In genomic region chr8:71368366-71368765, GRCm38 (mm10) we compare ENCODE assay signal across 8 mouse cellular contexts. TPM values are rescaled to one million over a fixed set of nuclear protein-coding genes. Genes with fewer than 3 reads are reported as not detected.
A peak's percentile ranks its signal among the peaks of the same experiment; 100 is the strongest.
DNase-seq lines count a peak whose midpoint lies in the region; ATAC-seq and TF ChIP-seq lines count a peak whose summit lies in the region.

No protein-coding gene starts in this region.

- TF ChIP-seq POLR2A in bone marrow macrophage, adult 2 months (IDR thresholded peaks at IDR 0.05; ENCODE audit: borderline replicate concordance, low read depth, low read length), result no peak

- no peak for ATAC-seq in intestine, embryonic 16.5 days
- no peak for ATAC-seq in intestine, postnatal 0 days
- no peak for ATAC-seq in liver, postnatal 0 days
- no peak for ATAC-seq in frontal cortex, adult (ENCODE audit: low TSS enrichment)

- H3K4me2 ChIP-seq in intestine, embryonic 16.5 days (ENCODE audit: low read depth, low read length), result no peak overlapping the region
- no peak overlapping the region for H3K4me2 ChIP-seq in intestine, postnatal 0 days (replicated peaks; ENCODE audit: low read depth)
- peak overlapping the region; percentile 83; the same call in 1 of the 2 replicates for H3K4me2 ChIP-seq in liver, postnatal 0 days (ENCODE audit: low read depth, low read length)

- no peak overlapping the region for H3K9ac ChIP-seq in intestine, embryonic 16.5 days (ENCODE audit: low read depth, low read length)
- H3K9ac ChIP-seq in intestine, postnatal 0 days (ENCODE audit: low read depth, low read length), result no peak overlapping the region
- H3K9ac ChIP-seq in liver, postnatal 0 days (replicated peaks), result no peak overlapping the region

- no peaks in the 10 kb centered on the region for H3K27me3 ChIP-seq in intestine, embryonic 16.5 days (replicated peaks; ENCODE audit: control insufficient read depth, insufficient read depth, low read length)
- no peaks in the 10 kb centered on the region for H3K27me3 ChIP-seq in intestine, postnatal 0 days (replicated peaks; ENCODE audit: control insufficient read depth, insufficient read depth, low read length)
- no peaks in the 10 kb centered on the region for H3K27me3 ChIP-seq in liver, postnatal 0 days (ENCODE audit: insufficient read depth, low read length)

- H3K9me3 ChIP-seq in intestine, embryonic 16.5 days (ENCODE audit: control insufficient read depth, low read length), result no peaks in the 10 kb centered on the region
- no peaks in the 10 kb centered on the region for H3K9me3 ChIP-seq in intestine, postnatal 0 days (ENCODE audit: control insufficient read depth)
- H3K9me3 ChIP-seq in liver, postnatal 0 days (ENCODE audit: low read length), result no peaks in the 10 kb centered on the region

- peaks cover 12% of the 10 kb centered on the region; the same call in 1 of the 2 replicates for H3K36me3 ChIP-seq in intestine, embryonic 16.5 days (ENCODE audit: control insufficient read depth, insufficient read depth, low read length)
- H3K36me3 ChIP-seq in intestine, postnatal 0 days (ENCODE audit: control insufficient read depth, insufficient read depth), result peaks cover 21% of the 10 kb centered on the region; the same call in 1 of the 2 replicates
- peaks cover 23% of the 10 kb centered on the region for H3K36me3 ChIP-seq in liver, postnatal 0 days (replicated peaks; ENCODE audit: insufficient read depth, low read length)

- no peak overlapping the region; the same call in 1 of the 2 replicates for H3K27ac ChIP-seq in intestine, embryonic 16.5 days (ENCODE audit: low read length)
- H3K27ac ChIP-seq in intestine, postnatal 0 days (ENCODE audit: low read depth, low read length), result no peak overlapping the region
- peak overlapping the region; percentile 97 for H3K27ac ChIP-seq in bone marrow macrophage, adult 2 months (ENCODE audit: insufficient read depth, low read depth, low read length)
- peak overlapping the region; percentile 90; the same call in 1 of the 2 replicates for H3K27ac ChIP-seq in liver, postnatal 0 days (ENCODE audit: low read depth)

- H3K4me1 ChIP-seq in intestine, embryonic 16.5 days (ENCODE audit: control insufficient read depth, insufficient read depth, low read length), result peaks cover 19% of the 10 kb centered on the region
- no peaks in the 10 kb centered on the region for H3K4me1 ChIP-seq in intestine, postnatal 0 days (replicated peaks; ENCODE audit: control insufficient read depth, insufficient read depth, low read length)
- peaks cover 36% of the 10 kb centered on the region for H3K4me1 ChIP-seq in bone marrow macrophage, adult 2 months (ENCODE audit: control insufficient read depth, insufficient read depth, low read length)
- H3K4me1 ChIP-seq in liver, postnatal 0 days (ENCODE audit: insufficient read depth), result peaks cover 22% of the 10 kb centered on the region

- TF ChIP-seq EP300 in liver, postnatal 0 days (IDR thresholded peaks at IDR 0.05; ENCODE audit: low read depth), result no peak

- H3K4me3 ChIP-seq in intestine, embryonic 16.5 days (ENCODE audit: low read length), result peak overlapping the region; percentile 60
- H3K4me3 ChIP-seq in intestine, postnatal 0 days (ENCODE audit: low read depth, low read length), result no peak overlapping the region
- peak overlapping the region; percentile 82 for H3K4me3 ChIP-seq in bone marrow macrophage, adult 2 months (ENCODE audit: insufficient read depth, low read length)
- H3K4me3 ChIP-seq in liver, postnatal 0 days (ENCODE audit: low read depth, low read length), result no peak overlapping the region

- no peak for TF ChIP-seq CTCF in intestine, postnatal 0 days (IDR thresholded peaks at IDR 0.05; ENCODE audit: low read depth)
- TF ChIP-seq CTCF in bone marrow macrophage, adult 2 months (IDR thresholded peaks at IDR 0.05; ENCODE audit: low read depth, low read length), result no peak
- no peak for TF ChIP-seq CTCF in liver, postnatal 0 days (IDR thresholded peaks at IDR 0.05; ENCODE audit: low read depth)

- DNase-seq in adrenal gland, postnatal 14 days, result peak; percentile 51
- no peak for DNase-seq in adrenal gland, adult 8-10 months
- DNase-seq in liver, postnatal 0 days, result no peak
- no peak for DNase-seq in urinary bladder, postnatal 25 days (ENCODE audit: low spot score)

RNA-seq across cellular contexts. Expression of gene Use1, which starts 1.7 kb away (rescaled TPM):
- total RNA-seq in adrenal gland, postnatal 14 days (2021), result 165 and 179 TPM in 2 replicates
- total RNA-seq in adrenal gland, adult 8-10 months (2022), result 100 to 1,000 TPM; 203 to 262 (median 232) TPM
- 89.5 and 95.8 TPM in 2 replicates for polyA plus RNA-seq in intestine, embryonic 16.5 days (2015; fragmentation: Nextera tagmentation; extraction: Ambion mirVana)
- polyA plus RNA-seq in intestine, postnatal 0 days (2015; fragmentation: Nextera tagmentation; extraction: Ambion mirVana), result 98.4 and 106 TPM in 2 replicates
- 131 and 149 TPM in 2 replicates for polyA plus RNA-seq in bone marrow macrophage, adult 2 months (2012; ENCODE audit: insufficient read depth, insufficient read length, missing spikeins)
- 62.8 and 64.6 TPM in 2 replicates for polyA plus RNA-seq in liver, postnatal 0 days (2015; fragmentation: Nextera tagmentation; extraction: Ambion mirVana)

RNA-seq across cellular contexts. Expression of gene Ocel1, which starts 2.7 kb away (rescaled TPM):
- total RNA-seq in adrenal gland, postnatal 14 days (2021), result 17.4 and 17.9 TPM in 2 replicates
- 10 to 100 TPM; 15.9 to 18.8 (median 17.7) TPM for total RNA-seq in adrenal gland, adult 8-10 months (2022)
- polyA plus RNA-seq in intestine, embryonic 16.5 days (2015; fragmentation: Nextera tagmentation; extraction: Ambion mirVana), result 6.3 and 8.5 TPM in 2 replicates
- 20.0 and 20.5 TPM in 2 replicates for polyA plus RNA-seq in intestine, postnatal 0 days (2015; fragmentation: Nextera tagmentation; extraction: Ambion mirVana)
- polyA plus RNA-seq in bone marrow macrophage, adult 2 months (2012; ENCODE audit: insufficient read depth, insufficient read length, missing spikeins), result 18.5 and 23.5 TPM in 2 replicates
- 5.3 and 5.9 TPM in 2 replicates for polyA plus RNA-seq in liver, postnatal 0 days (2015; fragmentation: Nextera tagmentation; extraction: Ambion mirVana)

RNA-seq across cellular contexts. Expression of gene Nr2f6, which starts 13.4 kb away (rescaled TPM):
- 61.1 and 65.7 TPM in 2 replicates for total RNA-seq in adrenal gland, postnatal 14 days (2021)
- total RNA-seq in adrenal gland, adult 8-10 months (2022), result 10 to 100 TPM; 59.1 to 67.2 (median 62.7) TPM
- polyA plus RNA-seq in intestine, embryonic 16.5 days (2015; fragmentation: Nextera tagmentation; extraction: Ambion mirVana), result 35.8 and 51.1 TPM in 2 replicates
- 58.3 and 58.5 TPM in 2 replicates for polyA plus RNA-seq in intestine, postnatal 0 days (2015; fragmentation: Nextera tagmentation; extraction: Ambion mirVana)
- 20.2 and 23.9 TPM in 2 replicates for polyA plus RNA-seq in bone marrow macrophage, adult 2 months (2012; ENCODE audit: insufficient read depth, insufficient read length, missing spikeins)
- polyA plus RNA-seq in liver, postnatal 0 days (2015; fragmentation: Nextera tagmentation; extraction: Ambion mirVana), result 38.0 and 46.6 TPM in 2 replicates

RNA-seq across cellular contexts. Expression of gene Ushbp1, which starts 27.2 kb away (rescaled TPM):
- total RNA-seq in adrenal gland, postnatal 14 days (2021), result 30.9 and 37.6 TPM in 2 replicates
- total RNA-seq in adrenal gland, adult 8-10 months (2022), result 10 to 100 TPM; 11.4 to 25.1 (median 18.2) TPM
- 10.8 and 10.9 TPM in 2 replicates for polyA plus RNA-seq in intestine, embryonic 16.5 days (2015; fragmentation: Nextera tagmentation; extraction: Ambion mirVana)
- 4.1 and 4.9 TPM in 2 replicates for polyA plus RNA-seq in intestine, postnatal 0 days (2015; fragmentation: Nextera tagmentation; extraction: Ambion mirVana)
- 0.21 TPM in 1 of 2 replicates, not detected in the other for polyA plus RNA-seq in bone marrow macrophage, adult 2 months (2012; ENCODE audit: insufficient read depth, insufficient read length, missing spikeins)
- polyA plus RNA-seq in liver, postnatal 0 days (2015; fragmentation: Nextera tagmentation; extraction: Ambion mirVana), result 4.6 and 5.6 TPM in 2 replicates

RNA-seq across cellular contexts. Expression of gene Babam1, which starts 28.3 kb away (rescaled TPM):
- total RNA-seq in adrenal gland, postnatal 14 days (2021), result 85.5 and 88.4 TPM in 2 replicates
- 100 to 1,000 TPM; 101 to 137 (median 120) TPM for total RNA-seq in adrenal gland, adult 8-10 months (2022)
- polyA plus RNA-seq in intestine, embryonic 16.5 days (2015; fragmentation: Nextera tagmentation; extraction: Ambion mirVana), result 84.7 and 86.9 TPM in 2 replicates
- polyA plus RNA-seq in intestine, postnatal 0 days (2015; fragmentation: Nextera tagmentation; extraction: Ambion mirVana), result 66.8 and 68.6 TPM in 2 replicates
- 75.8 and 89.1 TPM in 2 replicates for polyA plus RNA-seq in bone marrow macrophage, adult 2 months (2012; ENCODE audit: insufficient read depth, insufficient read length, missing spikeins)
- 40.0 and 40.7 TPM in 2 replicates for polyA plus RNA-seq in liver, postnatal 0 days (2015; fragmentation: Nextera tagmentation; extraction: Ambion mirVana)

Comparison
In these comparisons a context has a peak if more than half of its experiments do, and no peak if none do; other contexts are left out.
1. H3K4me3 ChIP-seq: peak in intestine, embryonic 16.5 days (single experiment) and bone marrow macrophage, adult 2 months (single experiment); none in intestine, postnatal 0 days (single experiment) and liver, postnatal 0 days (single experiment).
2. H3K27ac ChIP-seq: peak in bone marrow macrophage, adult 2 months (single experiment) and liver, postnatal 0 days (single experiment); none in intestine, embryonic 16.5 days (single experiment) and intestine, postnatal 0 days (single experiment).